Mouse (Mus musculus) heart, postnatal 0 days (tissue): ENCODE results near the gene Map3k7cl. TPM values are rescaled to one million over a fixed set of nuclear protein-coding genes. Genes with fewer than 3 reads are reported as not detected.

Experiments used
- ATAC-seq: fragments of 200-750 bp; cut with Nextera tagmentation; 2 replicates; pipeline ENCODE4 v1.8.0; 2017; ENCODE audit warnings: low read depth, moderate number of reproducible peaks, moderate library complexity; ENCODE audit not compliant: insufficient read depth
- DNase-seq: peaks from one replicate; pipeline ENCODE4 v3.0.0-alpha.2; 2016; ENCODE audit warnings: low spot score
- H3K27ac ChIP-seq: fragments of 300-500 bp; sonication (generic); 2 replicates; pipeline ENCODE4 v1.5.1; 2014; ENCODE audit warnings: low read depth, mild to moderate bottlenecking
- H3K27me3 ChIP-seq: fragments of 300-500 bp; sonication (generic); 2 replicates; pipeline ENCODE4 v1.6.1; 2014; ENCODE audit warnings: low read length, mixed read lengths; ENCODE audit not compliant: control insufficient read depth, insufficient read depth
- H3K36me3 ChIP-seq: fragments of 300-500 bp; sonication (generic); replicated peaks from 2 replicates; pipeline ENCODE4 v1.6.1; 2014; ENCODE audit warnings: low read length, mixed read lengths; ENCODE audit not compliant: control insufficient read depth, insufficient read depth
- H3K4me1 ChIP-seq: fragments of 300-500 bp; sonication (generic); 2 replicates; pipeline ENCODE4 v1.6.1; 2014; ENCODE audit warnings: antibody characterized with exemption; ENCODE audit not compliant: control insufficient read depth, insufficient read depth
- H3K4me2 ChIP-seq: fragments of 300-500 bp; sonication (generic); 2 replicates; pipeline ENCODE4 v1.6.1; 2014; ENCODE audit warnings: low read depth, mild to moderate bottlenecking, low read length, moderate library complexity
- H3K4me3 ChIP-seq: fragments of 300-500 bp; sonication (generic); 2 replicates; pipeline ENCODE4 v1.5.1; 2014; ENCODE audit warnings: low read depth, low read length
- H3K9ac ChIP-seq: fragments of 300-500 bp; sonication (generic); replicated peaks from 2 replicates; pipeline ENCODE4 v1.6.1; 2014; ENCODE audit warnings: low read depth, low read length, mixed read lengths
- H3K9me3 ChIP-seq: fragments of 300-500 bp; sonication (generic); replicated peaks from 2 replicates; pipeline ENCODE4 v1.6.1; 2016; ENCODE audit warnings: low read length; ENCODE audit not compliant: control insufficient read depth
- CTCF ChIP-seq: IDR thresholded peaks from 2 replicates; pipeline ENCODE4 v1.5.1; 2016; ENCODE audit warnings: antibody characterized with exemption, control low read depth, low read depth
- EP300 ChIP-seq: IDR thresholded peaks from 2 replicates; pipeline ENCODE4 v1.6.1; 2016; ENCODE audit warnings: antibody characterized with exemption, low read depth
- WGBS: fragments of 180-500 bp; shearing (Covaris S2); extraction: QIAGEN DNeasy Blood & Tissue Kit; methylation state at CpG from one replicate; pipeline ENCODE4 v1.1.7; 2014; 5-methylcytosine and 5-hydroxymethylcytosine counted together
- polyA plus RNA-seq: library from polyadenylated mRNA; unstranded; fragments of >200 nt; fragmentation: Nextera tagmentation; extraction: Ambion mirVana; gene quantifications from 2 replicates; pipeline ENCODE4 v1.2.1, GENCODE M21; 2015
- total RNA-seq: library from RNA; depleted of rRNA; stranded (reverse); fragments of >200 nt; gene quantifications from 2 replicates; pipeline ENCODE4 v1.2.3, GENCODE M21; 2014; ENCODE audit warnings: low replicate concordance

Gene Map3k7cl
- total and polyA plus RNA-seq, 2 experiments from 2014 or later, result 1.0 to 3.6 TPM

GRCm38 (mm10) chr16:87528755-87529154 is 24.4 kb upstream of the Map3k7cl start:
- WGBS, result 56% methylated on average over 10 of the region's 10 CpGs

GRCm38 (mm10) chr16:87548348-87548747 is 4.8 kb upstream of the Map3k7cl start:
- DNase-seq (no peak), ATAC-seq (no peak; the same call in 1 of the 2 replicates)
- Histone ChIP-seq H3K4me1 (0 out of 2 replicates have a peak, but pooled peaks cover 4% of the 10 kb centered on the region), H3K4me3 (no peak overlapping the region), H3K9me3 (no peaks in the 10 kb centered on the region), H3K9ac (no peak overlapping the region), H3K27me3 (no peaks in the 10 kb centered on the region), H3K36me3 (no peaks in the 10 kb centered on the region), H3K27ac (no peak overlapping the region), H3K4me2 (no peak overlapping the region)
- peak; percentile 40 for TF ChIP-seq CTCF
- TF ChIP-seq EP300, result no peak
- WGBS, result 46% methylated on average over 2 of the region's 2 CpGs

More at GRCm38 (mm10) chr16:87528755-87529154, 24.4 kb upstream of the Map3k7cl start:
- ATAC-seq, result no peak
- no peaks in the 10 kb centered on the region for H3K9me3 ChIP-seq
- no peaks in the 10 kb centered on the region for H3K27me3 ChIP-seq
- H3K9ac ChIP-seq, result no peak overlapping the region
- H3K27ac ChIP-seq, result no peak overlapping the region
- no peaks in the 10 kb centered on the region for H3K36me3 ChIP-seq
- peaks cover 5% of the 10 kb centered on the region; the same call in 1 of the 2 replicates for H3K4me1 ChIP-seq
- TF ChIP-seq EP300 (no peak), CTCF (no peak)
- H3K4me2 ChIP-seq, result no peak overlapping the region
- no peak for DNase-seq
- no peak overlapping the region for H3K4me3 ChIP-seq

GRCm38 (mm10) chr16:87556320-87556719 is 3.2 kb downstream of the Map3k7cl start:
- H3K9me3 ChIP-seq, result no peaks in the 10 kb centered on the region
- ATAC-seq (peak; percentile 47; the same call in 1 of the 2 replicates), DNase-seq (peak; percentile 36)
- no peaks in the 10 kb centered on the region for H3K27me3 ChIP-seq
- H3K27ac ChIP-seq, result no peak overlapping the region
- no peak overlapping the region for H3K9ac ChIP-seq
- 19% methylated on average over 8 of the region's 8 CpGs for WGBS
- no peak for TF ChIP-seq CTCF
- no peak for TF ChIP-seq EP300
- H3K4me2 ChIP-seq, result no peak overlapping the region
- H3K4me1 ChIP-seq, result peaks cover 12% of the 10 kb centered on the region
- no peaks in the 10 kb centered on the region for H3K36me3 ChIP-seq
- no peak overlapping the region for H3K4me3 ChIP-seq

GRCm38 (mm10) chr16:87561501-87561900 is 8.4 kb downstream of the Map3k7cl start:
- TF ChIP-seq CTCF, result no peak
- no peak for TF ChIP-seq EP300
- no peaks in the 10 kb centered on the region for H3K9me3 ChIP-seq
- H3K4me3 ChIP-seq, result no peak overlapping the region
- no peak for ATAC-seq
- 69% methylated on average over 4 of the region's 4 CpGs for WGBS
- H3K9ac ChIP-seq, result no peak overlapping the region
- H3K4me2 ChIP-seq, result no peak overlapping the region
- H3K27me3 ChIP-seq, result no peaks in the 10 kb centered on the region
- no peak overlapping the region for H3K27ac ChIP-seq
- no peaks in the 10 kb centered on the region for H3K36me3 ChIP-seq
- H3K4me1 ChIP-seq, result no peaks in the 10 kb centered on the region
- DNase-seq, result no peak

GRCm38 (mm10) chr16:87563524-87563923 is 10.4 kb downstream of the Map3k7cl start:
- Histone ChIP-seq H3K36me3 (no peaks in the 10 kb centered on the region), H3K4me2 (no peak overlapping the region), H3K9ac (no peak overlapping the region), H3K4me1 (no peaks in the 10 kb centered on the region), H3K4me3 (no peak overlapping the region), H3K27me3 (no peaks in the 10 kb centered on the region), H3K27ac (no peak overlapping the region), H3K9me3 (no peaks in the 10 kb centered on the region)
- DNase-seq (no peak), ATAC-seq (no peak)
- WGBS, result 54% methylated on average over 6 of the region's 6 CpGs
- no peak for TF ChIP-seq CTCF
- TF ChIP-seq EP300, result no peak

GRCm38 (mm10) chr16:87564564-87564963 is 11.4 kb downstream of the Map3k7cl start:
- 60% methylated on average over 3 of the region's 3 CpGs for WGBS
- no peak overlapping the region for H3K27ac ChIP-seq
- no peak overlapping the region for H3K4me2 ChIP-seq
- no peaks in the 10 kb centered on the region for H3K36me3 ChIP-seq
- no peaks in the 10 kb centered on the region for H3K4me1 ChIP-seq
- H3K4me3 ChIP-seq, result no peak overlapping the region
- H3K9ac ChIP-seq, result no peak overlapping the region
- ATAC-seq (no peak), DNase-seq (no peak)
- no peaks in the 10 kb centered on the region for H3K9me3 ChIP-seq
- TF ChIP-seq CTCF (no peak), EP300 (no peak)
- H3K27me3 ChIP-seq, result no peaks in the 10 kb centered on the region
